Mouse (Mus musculus) thymus, adult 2 months (tissue): ENCODE results near the gene Dusp11. TPM values are rescaled to one million over a fixed set of nuclear protein-coding genes. Genes with fewer than 3 reads are reported as not detected.
"Not testable (repeated sequence)": the region's sequence is repeated elsewhere in the genome, so short reads cannot be mapped to it uniquely, and the experiment has no call there.

Experiments used
- DNase-seq: peaks from one replicate; pipeline ENCODE4 v3.0.0; 2021
- H3K27ac ChIP-seq: fragments of 200-500 bp; 2 replicates; pipeline ENCODE4 v1.5.1; 2012; ENCODE audit warnings: low read length, control low read depth; ENCODE audit not compliant: control insufficient read depth, insufficient read depth
- H3K27me3 ChIP-seq: fragments of 200-500 bp; 2 replicates; pipeline ENCODE4 v1.6.1; 2012; ENCODE audit warnings: mild to moderate bottlenecking, low read length, moderate library complexity, mixed read lengths; ENCODE audit not compliant: control insufficient read depth, insufficient read depth
- H3K36me3 ChIP-seq: fragments of 200-500 bp; 2 replicates; pipeline ENCODE4 v1.6.1; 2012; ENCODE audit warnings: mild to moderate bottlenecking, low read length, moderate library complexity; ENCODE audit not compliant: control insufficient read depth, insufficient read depth
- H3K4me1 ChIP-seq: fragments of 200-500 bp; replicated peaks from 2 replicates; pipeline ENCODE4 v1.6.1; 2012; ENCODE audit warnings: low read length; ENCODE audit not compliant: control insufficient read depth, insufficient read depth
- H3K4me3 ChIP-seq: fragments of 200-500 bp; 2 replicates; pipeline ENCODE4 v1.5.1; 2012; ENCODE audit warnings: mild to moderate bottlenecking, low read length, control low read depth, moderate library complexity; ENCODE audit not compliant: control insufficient read depth, insufficient read depth
- CTCF ChIP-seq: fragments of 200-500 bp; IDR thresholded peaks from 2 replicates; pipeline ENCODE4 v1.5.1; 2012; ENCODE audit warnings: mild to moderate bottlenecking, control low read depth, low read length, moderate library complexity, borderline replicate concordance; ENCODE audit not compliant: control insufficient read depth, poor library complexity, insufficient read depth; ENCODE audit errors: extremely low read depth
- POLR2A ChIP-seq: fragments of 200-500 bp; IDR thresholded peaks from 2 replicates; pipeline ENCODE4 v1.6.1; 2012; ENCODE audit warnings: mild to moderate bottlenecking, low read length, control low read depth, moderate library complexity; ENCODE audit not compliant: control insufficient read depth, poor library complexity, insufficient read depth; ENCODE audit errors: extremely low read depth
- WGBS: fragments of 180-500 bp; shearing (Covaris S2); methylation state at CpG from one replicate; pipeline ENCODE4 v1.1.7; 2018; 5-methylcytosine and 5-hydroxymethylcytosine counted together
- polyA plus RNA-seq: library from polyadenylated mRNA; depleted of rRNA; stranded (reverse); fragments of >200 nt; gene quantifications from 2 replicates; pipeline ENCODE4 v1.2.3, GENCODE M21; 2012; rRNA removed

Gene Dusp11
- 60.8 and 65.6 TPM in 2 replicates for polyA plus RNA-seq

DNA sequence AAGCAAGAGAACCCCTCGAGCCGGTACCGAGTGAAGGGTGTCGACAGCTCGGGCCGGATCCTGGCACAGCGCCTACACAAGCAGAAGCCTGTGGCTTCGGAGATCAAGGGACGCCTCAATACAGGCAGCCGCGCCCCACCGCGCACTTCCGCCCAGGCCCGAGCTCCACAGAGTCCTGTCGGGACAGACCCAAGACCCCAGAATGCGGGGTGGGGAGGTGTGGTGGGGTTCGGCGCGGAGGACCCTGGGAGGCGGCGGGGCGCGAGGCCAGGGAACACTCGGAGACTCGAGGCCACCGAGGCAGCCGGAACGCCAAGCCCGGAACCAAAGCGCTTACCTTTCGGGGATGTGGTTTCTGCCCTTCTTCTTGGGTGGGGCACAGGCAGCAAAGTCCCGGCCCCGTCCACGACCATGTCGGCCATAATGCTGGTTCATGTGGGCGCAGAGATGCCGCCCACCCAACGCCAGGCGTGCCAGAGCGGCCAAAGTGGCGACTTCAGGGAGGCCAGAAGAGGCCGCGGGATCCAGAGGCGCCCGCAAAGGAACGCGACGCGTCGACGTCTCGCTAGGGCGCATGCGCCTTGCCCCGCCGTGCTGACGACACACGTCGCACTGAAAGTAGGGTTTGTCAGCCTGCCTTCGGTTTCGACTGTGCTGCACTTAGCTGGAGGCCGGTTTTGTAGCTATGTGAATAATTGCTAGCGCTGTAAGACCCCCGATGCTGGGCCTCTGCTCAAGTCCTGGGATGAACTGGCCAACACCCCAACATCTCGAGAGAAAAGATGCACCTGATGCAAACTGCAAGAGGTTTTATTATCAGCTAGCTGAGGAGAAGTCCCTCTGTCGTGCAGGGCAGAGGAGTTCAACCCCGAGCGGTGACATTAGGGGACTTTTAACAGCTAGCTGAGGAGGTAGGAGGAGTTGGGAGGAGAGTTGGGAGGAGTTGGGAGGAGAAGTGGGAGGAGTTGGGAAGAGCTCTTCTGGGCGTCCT lies at the start of gene Dusp11:
Gene Dusp11, minus strand, starts transcription at position 567 of the 991 bp plus-strand sequence.
- under 1% methylated on average over 70 of the region's 70 CpGs for WGBS
- peaks cover 6% of the 10 kb centered on the region for H3K4me1 ChIP-seq

DNA sequence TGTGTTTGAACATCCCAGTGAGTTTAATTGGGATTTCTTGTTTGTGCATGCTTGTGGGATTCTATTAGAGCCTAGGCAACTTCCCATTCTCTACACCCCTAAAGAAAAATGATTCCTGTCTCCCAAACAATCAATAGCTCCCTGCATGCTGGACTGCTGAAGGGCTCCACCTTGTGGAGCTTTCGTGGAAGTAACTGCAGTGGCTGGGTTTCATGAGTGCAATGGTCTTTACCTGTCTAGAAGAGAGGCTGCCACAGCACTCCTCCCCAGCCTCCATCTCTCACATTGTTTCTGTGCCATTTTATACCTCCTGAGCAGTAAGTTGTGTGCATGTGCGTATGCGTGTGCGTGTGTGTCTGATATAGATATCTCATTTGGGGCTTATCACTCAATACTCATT lies 48.5 kb upstream of the Dusp11 start:
- TF ChIP-seq CTCF: no peak
- TF ChIP-seq POLR2A: no peak
- WGBS: 54% methylated on average over 4 of the region's 4 CpGs
- no peak overlapping the region for H3K27ac ChIP-seq

More for the DNA sequence above, at the start of gene Dusp11:
- Histone ChIP-seq H3K27ac (peak within 1 kb of the TSS; percentile 86), H3K4me3 (peak within 1 kb of the TSS; percentile 76), H3K36me3 (peaks cover 6% of the 10 kb centered on the region), H3K27me3 (no peaks in the 10 kb centered on the region)
- peak; percentile 91 for DNase-seq
- TF ChIP-seq CTCF (peak; percentile 58; the same call in 1 of the 2 replicates), POLR2A (peak; percentile 83)

DNA sequence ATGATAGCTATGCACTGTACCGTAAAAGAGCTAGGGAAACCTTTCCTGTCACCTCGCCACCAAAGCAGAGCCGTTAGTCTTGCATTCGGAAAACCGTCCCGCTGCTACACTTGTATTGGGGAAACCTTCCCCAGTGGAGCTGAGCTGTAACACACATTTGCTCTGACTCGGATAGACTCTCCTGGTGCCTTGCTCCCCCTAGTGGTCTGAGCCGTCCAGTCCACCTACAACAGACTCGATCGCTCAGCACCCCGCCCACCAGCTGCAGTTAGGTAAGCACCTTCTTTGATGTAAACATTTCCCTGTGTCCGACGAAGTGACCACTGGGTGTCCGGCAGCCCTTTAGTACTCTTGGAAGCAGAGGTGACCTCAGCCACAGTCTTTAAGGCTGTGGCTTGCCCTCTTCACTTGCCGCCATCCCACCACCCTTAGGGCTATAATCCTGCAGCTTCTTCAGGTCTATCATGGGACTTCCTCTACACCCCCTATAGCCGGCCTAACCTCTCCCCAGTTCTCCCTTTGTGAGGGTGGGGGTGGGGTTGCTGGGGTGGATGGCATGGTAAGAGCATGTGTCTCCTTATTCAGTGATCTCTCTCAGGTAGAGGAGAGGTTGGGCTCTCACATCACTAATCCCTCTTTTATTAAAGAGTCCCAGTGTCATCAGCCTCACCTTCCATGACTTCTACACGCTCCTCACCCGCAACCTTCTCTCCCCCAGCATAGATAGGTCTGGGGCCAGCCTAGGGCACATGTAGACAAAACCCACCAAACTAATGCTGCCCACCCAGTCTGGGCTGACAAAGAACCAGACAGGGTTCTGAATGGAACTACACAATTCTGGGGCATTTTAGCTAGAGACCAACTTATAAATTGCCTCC lies 43.0 kb upstream of the Dusp11 start:
- Histone ChIP-seq H3K4me1 (no peaks in the 10 kb centered on the region), H3K27ac (no peak overlapping the region), H3K36me3 (no peaks in the 10 kb centered on the region), H3K4me3 (no peak overlapping the region), H3K27me3 (no peaks in the 10 kb centered on the region)
- 15% methylated on average over 18 of the region's 18 CpGs for WGBS
- peak; percentile 73 for DNase-seq
- peak; percentile 92 for TF ChIP-seq CTCF
- TF ChIP-seq POLR2A: no peak

More for the DNA sequence above, 48.5 kb upstream of the Dusp11 start:
- H3K4me1 ChIP-seq: no peaks in the 10 kb centered on the region
- DNase-seq: peak; percentile 51
- no peak overlapping the region for H3K4me3 ChIP-seq
- no peaks in the 10 kb centered on the region for H3K36me3 ChIP-seq
- H3K27me3 ChIP-seq: no peaks in the 10 kb centered on the region

DNA sequence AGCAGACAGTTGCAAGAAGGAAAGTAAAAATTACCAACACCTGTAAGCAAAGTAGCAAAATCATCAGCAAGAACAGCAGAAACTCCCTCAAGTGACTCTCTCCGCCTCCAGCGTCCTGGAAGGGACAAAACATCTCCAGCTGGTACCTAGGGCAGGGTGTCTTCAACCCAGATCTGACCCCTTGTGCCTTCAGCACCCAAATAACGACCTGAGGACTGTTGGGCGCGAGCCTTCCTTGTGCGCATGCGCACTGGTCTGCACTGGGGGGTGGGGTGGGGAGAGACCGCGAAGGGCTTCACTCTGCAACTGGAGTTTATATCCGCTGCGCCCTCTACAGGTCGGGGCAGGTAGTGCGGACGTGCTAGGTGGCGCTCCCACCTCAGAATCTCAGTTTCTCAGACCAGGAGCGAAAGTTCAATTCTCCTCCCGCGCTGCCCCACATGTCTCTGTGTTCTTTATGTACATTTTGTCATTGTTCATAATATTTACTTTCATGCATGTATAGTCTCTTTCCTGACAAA lies 42.0 kb upstream of the Dusp11 start:
- Histone ChIP-seq H3K4me3 (no peak overlapping the region), H3K27ac (no peak overlapping the region), H3K36me3 (no peaks in the 10 kb centered on the region), H3K27me3 (no peaks in the 10 kb centered on the region), H3K4me1 (no peaks in the 10 kb centered on the region)
- TF ChIP-seq CTCF (peak; percentile 67; the same call in 1 of the 2 replicates), POLR2A (no peak)
- DNase-seq: peak; percentile 24
- 82% methylated on average over 18 of the region's 18 CpGs for WGBS

DNA sequence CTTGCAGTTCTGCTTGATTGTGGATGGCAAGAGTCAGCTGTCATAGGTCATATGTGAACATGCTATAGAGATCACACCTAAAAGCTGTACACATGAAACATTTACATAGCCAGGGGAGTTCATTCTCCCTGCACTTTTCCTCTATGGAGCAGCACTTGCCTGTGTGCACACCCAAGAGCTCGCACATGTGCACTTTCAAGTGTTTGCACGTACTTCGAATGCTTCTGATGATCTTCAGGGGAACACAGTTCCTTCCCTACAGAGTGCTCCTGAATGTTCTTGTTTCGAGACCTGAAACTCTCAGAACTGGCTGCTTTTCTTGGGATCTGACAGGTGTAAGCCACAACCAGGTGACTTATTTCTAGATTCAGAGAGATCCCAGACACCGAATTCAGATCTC lies 29.3 kb upstream of the Dusp11 start:
- H3K4me3 ChIP-seq, H3K27me3 ChIP-seq, H3K4me1 ChIP-seq, DNase-seq, H3K27ac ChIP-seq, H3K36me3 ChIP-seq: not testable (repeated sequence)
- 88% methylated on average over 5 of the region's 5 CpGs for WGBS

DNA sequence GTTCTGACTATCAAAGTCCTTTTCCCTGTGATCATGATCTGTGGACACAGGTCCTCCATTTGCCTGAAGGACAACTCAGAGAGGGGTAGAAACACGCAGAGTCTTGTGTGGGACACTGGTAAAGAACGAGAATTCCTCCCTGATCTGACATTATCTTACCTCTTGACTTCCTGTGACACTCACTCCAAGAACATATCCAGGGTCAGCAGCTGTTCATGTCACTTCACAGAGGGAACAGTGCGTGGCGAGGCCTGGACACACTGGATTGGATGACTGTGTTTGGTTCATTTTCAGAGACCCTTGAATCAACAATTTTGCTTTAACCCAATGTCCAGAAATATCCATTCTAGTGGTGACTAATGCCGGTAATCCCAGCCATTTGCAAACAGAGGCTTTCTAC lies 28.1 kb upstream of the Dusp11 start:
- H3K27ac ChIP-seq, H3K27me3 ChIP-seq, H3K4me3 ChIP-seq, DNase-seq, H3K4me1 ChIP-seq, H3K36me3 ChIP-seq: not testable (repeated sequence)
- 82% methylated on average over 5 of the region's 5 CpGs for WGBS
